Mouse (Mus musculus) neural tube, embryonic 12.5 days (tissue): ENCODE measurements around the gene Dok4. TPM values are rescaled to one million over a fixed set of nuclear protein-coding genes. Genes with fewer than 3 reads are reported as not detected.
"Not testable (repeated sequence)": the region's sequence is repeated elsewhere in the genome, so short reads cannot be mapped to it uniquely, and the experiment has no call there.

Experiments used
- ATAC-seq: fragments of 200-750 bp; cut with Nextera tagmentation; 2 replicates; pipeline ENCODE4 v1.8.0; 2017; ENCODE audit warnings: low read depth, mild to moderate bottlenecking, moderate TSS enrichment, moderate library complexity; ENCODE audit not compliant: low FRiP score
- H3K27ac ChIP-seq: fragments of 300-500 bp; sonication (generic); 2 replicates; pipeline ENCODE4 v1.5.1; 2016
- H3K27me3 ChIP-seq: fragments of 300-500 bp; sonication (generic); replicated peaks from 2 replicates; pipeline ENCODE4 v1.6.1; 2016; ENCODE audit warnings: mild to moderate bottlenecking
- H3K36me3 ChIP-seq: fragments of 300-500 bp; sonication (generic); 2 replicates; pipeline ENCODE4 v1.6.1; 2016; ENCODE audit warnings: mild to moderate bottlenecking
- H3K4me1 ChIP-seq: fragments of 300-500 bp; sonication (generic); 2 replicates; pipeline ENCODE4 v1.6.1; 2016
- H3K4me2 ChIP-seq: fragments of 300-500 bp; sonication (generic); replicated peaks from 2 replicates; pipeline ENCODE4 v1.6.1; 2016; ENCODE audit warnings: mild to moderate bottlenecking
- H3K4me3 ChIP-seq: fragments of 300-500 bp; sonication (generic); 2 replicates; pipeline ENCODE4 v1.5.1; 2016
- H3K9ac ChIP-seq: fragments of 300-500 bp; sonication (generic); 2 replicates; pipeline ENCODE4 v1.6.1; 2016; ENCODE audit warnings: mild to moderate bottlenecking
- H3K9me3 ChIP-seq: fragments of 300-500 bp; sonication (generic); 2 replicates; pipeline ENCODE4 v1.6.1; 2016; ENCODE audit warnings: mild to moderate bottlenecking
- WGBS: fragments of 180-500 bp; shearing (Covaris S2); methylation state at CpG from one replicate; pipeline ENCODE4 v1.1.7; 2016; 5-methylcytosine and 5-hydroxymethylcytosine counted together
- polyA plus RNA-seq: library from polyadenylated mRNA; unstranded; fragments of >200 nt; fragmentation: Nextera tagmentation; extraction: Ambion mirVana; gene quantifications from 2 replicates; pipeline ENCODE4 v1.2.1, GENCODE M21; 2016

Gene Dok4
- polyA plus RNA-seq, 1 experiment from 2014 or later: 41.8 TPM

DNA sequence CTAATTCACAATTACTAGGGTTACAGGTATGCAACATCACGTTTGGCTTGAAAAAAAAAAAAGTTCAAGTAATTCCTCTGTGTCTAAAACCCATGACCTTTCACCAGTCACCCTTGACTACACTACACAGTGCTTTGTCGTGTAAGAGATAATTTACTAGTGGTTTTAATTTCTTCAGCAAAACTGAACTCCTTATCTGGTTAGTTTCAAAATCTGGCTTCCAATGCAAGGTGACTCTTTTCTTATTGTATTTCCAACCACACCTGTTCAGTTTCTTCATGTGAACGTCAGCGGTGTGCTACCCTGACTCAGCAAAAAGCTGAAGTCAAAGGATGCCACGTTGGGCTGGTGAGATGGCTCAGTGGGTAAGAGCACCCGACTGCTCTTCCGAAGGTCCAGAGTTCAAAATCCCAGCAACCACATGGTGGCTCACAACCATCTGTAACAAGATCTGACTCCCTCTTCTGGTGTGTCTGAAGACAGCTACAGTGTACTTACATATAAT is 42.2 kb downstream of the Dok4 start:
- not testable (repeated sequence) for ATAC-seq, H3K4me2 ChIP-seq, H3K9ac ChIP-seq, H3K27ac ChIP-seq, H3K9me3 ChIP-seq, H3K4me3 ChIP-seq, H3K27me3 ChIP-seq
- WGBS: 85% methylated on average over 7 of the region's 7 CpGs
- peaks cover 12% of the 10 kb centered on the region for H3K4me1 ChIP-seq
- H3K36me3 ChIP-seq: peaks cover 28% of the 10 kb centered on the region

DNA sequence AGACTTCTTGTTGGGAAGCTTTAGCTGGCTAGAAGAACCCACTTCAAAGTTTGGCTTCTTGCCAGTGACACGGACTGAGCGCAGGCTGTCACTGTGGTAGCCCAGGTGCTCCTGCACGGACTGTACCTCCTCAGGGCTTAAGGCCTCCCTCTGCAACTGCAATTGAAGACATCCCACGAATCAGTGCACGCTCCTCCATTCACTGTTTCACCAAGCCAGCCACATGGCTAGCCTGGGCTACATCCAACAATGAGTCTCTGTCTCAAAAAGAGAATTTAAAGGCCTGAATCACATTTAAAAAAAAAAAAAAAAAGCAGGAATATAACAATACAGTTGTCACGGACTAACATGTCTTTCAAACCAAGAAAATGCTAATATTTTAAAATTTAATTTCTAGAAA is 47.8 kb downstream of the Dok4 start:
- Histone ChIP-seq H3K36me3 (peaks cover 71% of the 10 kb centered on the region), H3K4me1 (no peaks in the 10 kb centered on the region), H3K27me3 (no peaks in the 10 kb centered on the region), H3K4me3 (no peak overlapping the region), H3K4me2 (no peak overlapping the region), H3K27ac (no peak overlapping the region), H3K9ac (no peak overlapping the region), H3K9me3 (no peaks in the 10 kb centered on the region)
- ATAC-seq: no peak
- 95% methylated on average over 6 of the region's 6 CpGs for WGBS

DNA sequence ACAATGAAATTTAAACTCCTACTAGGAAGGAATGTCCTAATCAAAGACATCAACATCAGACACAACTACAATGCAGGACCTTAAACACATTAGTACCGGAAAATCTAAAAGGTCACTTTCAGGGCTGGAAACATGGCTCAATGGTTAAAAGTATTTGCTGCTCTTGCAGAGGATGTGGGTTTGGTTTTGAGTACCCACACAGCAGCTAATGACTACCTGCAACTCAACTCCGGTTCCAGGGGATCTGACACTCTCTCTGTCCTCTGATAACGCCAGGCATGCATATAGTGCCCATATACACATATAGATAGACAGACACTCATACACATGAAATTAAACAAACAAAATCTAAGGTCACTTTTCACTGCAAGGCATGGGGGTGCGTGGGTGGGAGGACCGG is 49.9 kb downstream of the Dok4 start:
- WGBS: 95% methylated on average over 5 of the region's 5 CpGs
- no peak overlapping the region for H3K4me2 ChIP-seq
- no peaks in the 10 kb centered on the region for H3K27me3 ChIP-seq

DNA sequence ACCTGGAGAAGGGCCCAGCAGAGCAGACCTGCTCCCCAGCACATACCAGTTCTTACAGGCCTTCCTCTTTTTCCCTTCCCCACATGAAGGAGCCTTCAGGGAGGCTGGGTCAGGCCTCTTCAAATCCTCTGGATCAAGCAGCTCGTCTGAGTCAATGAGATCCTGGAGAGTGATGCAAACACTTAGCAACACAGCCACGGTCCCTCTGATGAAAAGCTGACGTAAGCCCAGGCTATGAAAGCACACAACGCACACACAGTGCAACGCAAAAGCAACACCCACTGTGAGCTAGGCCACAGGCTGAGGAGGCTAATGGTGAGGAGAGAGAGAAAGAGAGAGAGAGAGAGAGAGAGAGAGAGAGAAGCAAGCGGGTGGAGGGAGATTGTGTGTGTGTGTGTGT is 51.0 kb downstream of the Dok4 start:
- no peaks in the 10 kb centered on the region for H3K4me1 ChIP-seq
- no peak overlapping the region for H3K9ac ChIP-seq
- no peaks in the 10 kb centered on the region for H3K9me3 ChIP-seq
- no peak overlapping the region for H3K27ac ChIP-seq
- no peak overlapping the region for H3K4me3 ChIP-seq
- WGBS: 87% methylated on average over 6 of the region's 6 CpGs
- no peak overlapping the region for H3K4me2 ChIP-seq
- ATAC-seq: no peak
- peaks cover 74% of the 10 kb centered on the region for H3K36me3 ChIP-seq
- no peaks in the 10 kb centered on the region for H3K27me3 ChIP-seq

More for the DNA sequence above, 49.9 kb downstream of the Dok4 start:
- Histone ChIP-seq H3K9ac (no peak overlapping the region), H3K36me3 (peaks cover 80% of the 10 kb centered on the region), H3K27ac (no peak overlapping the region), H3K9me3 (no peaks in the 10 kb centered on the region), H3K4me3 (no peak overlapping the region), H3K4me1 (no peaks in the 10 kb centered on the region)
- no peak for ATAC-seq

DNA sequence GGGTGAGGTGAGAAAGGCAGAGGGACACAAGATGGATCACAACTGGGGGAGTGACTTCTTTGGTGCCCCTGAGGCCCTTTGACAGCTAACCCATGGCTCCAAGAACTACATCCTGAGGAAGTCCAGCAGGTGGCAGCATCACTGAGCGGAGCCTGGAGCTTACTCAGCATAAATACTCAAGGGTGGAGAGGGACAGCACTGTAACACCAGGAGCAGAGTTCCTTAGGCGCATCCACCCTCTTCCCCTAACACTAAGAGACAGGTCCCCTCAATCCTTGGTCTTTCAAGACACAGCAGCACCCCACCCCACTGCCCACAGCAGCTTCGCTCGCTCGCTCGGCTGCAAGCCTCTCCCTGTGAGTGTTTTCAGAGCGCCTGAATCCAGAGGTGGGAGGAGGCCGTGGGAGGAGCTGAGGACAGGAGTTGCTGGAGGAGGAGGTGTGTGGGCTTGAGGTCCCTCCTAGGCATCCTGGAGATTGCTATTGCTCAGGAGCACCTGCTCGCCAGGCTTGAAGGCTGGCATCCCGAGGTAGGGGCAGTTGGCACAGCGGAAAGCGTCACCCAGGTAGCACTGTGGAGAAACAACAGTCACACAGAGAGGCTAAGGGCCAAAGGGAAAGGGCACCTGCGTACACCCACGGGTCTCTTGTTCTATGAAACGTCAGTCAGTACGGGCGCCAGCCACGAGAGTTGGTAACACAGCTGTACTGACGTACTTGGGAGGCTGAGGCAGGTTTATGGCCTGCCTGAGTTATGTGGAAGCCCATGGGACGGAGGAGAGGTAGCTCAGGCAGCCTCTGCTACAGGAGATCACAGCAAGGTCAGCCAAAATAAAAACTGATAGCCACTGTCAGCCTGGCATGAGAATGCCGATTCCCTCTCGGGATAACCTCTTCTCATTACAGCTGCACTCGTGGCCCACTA is 53.2 kb downstream of the Dok4 start:
- Histone ChIP-seq H3K27me3 (no peaks in the 10 kb centered on the region), H3K27ac (no peak overlapping the region), H3K4me1 (no peaks in the 10 kb centered on the region), H3K4me2 (no peak overlapping the region), H3K36me3 (peaks cover 58% of the 10 kb centered on the region), H3K9ac (no peak overlapping the region), H3K4me3 (no peak overlapping the region), H3K9me3 (no peaks in the 10 kb centered on the region)
- ATAC-seq: peak; percentile 50; the same call in 1 of the 2 replicates
- 82% methylated on average over 23 of the region's 23 CpGs for WGBS

DNA sequence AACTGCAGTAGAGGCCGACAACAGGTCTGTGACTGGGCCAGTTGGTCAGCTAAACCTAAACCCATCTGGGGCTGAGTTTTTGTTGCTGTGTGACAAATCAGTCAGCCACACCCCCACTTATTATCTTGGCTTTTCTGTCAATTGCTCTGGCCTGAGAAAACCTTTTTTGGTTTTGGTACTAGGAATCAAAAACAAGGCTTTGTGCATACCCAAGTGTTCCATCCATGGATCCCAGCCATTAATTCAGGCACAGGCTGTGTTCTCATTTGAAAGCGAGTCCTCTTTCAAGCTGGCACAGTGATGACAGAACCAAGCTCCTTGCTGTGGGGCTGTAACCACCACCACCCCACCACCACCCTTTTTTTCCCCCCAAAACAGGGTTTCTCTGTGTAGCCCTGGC is 54.7 kb downstream of the Dok4 start:
- H3K27ac ChIP-seq: no peak overlapping the region
- no peaks in the 10 kb centered on the region for H3K9me3 ChIP-seq
- peaks cover 46% of the 10 kb centered on the region for H3K36me3 ChIP-seq
- H3K9ac ChIP-seq: no peak overlapping the region
- H3K4me2 ChIP-seq: no peak overlapping the region
- H3K4me3 ChIP-seq: no peak overlapping the region
- ATAC-seq: no peak
- 92% methylated on average over 2 of the region's 2 CpGs for WGBS
- no peaks in the 10 kb centered on the region for H3K4me1 ChIP-seq
- H3K27me3 ChIP-seq: no peaks in the 10 kb centered on the region

DNA sequence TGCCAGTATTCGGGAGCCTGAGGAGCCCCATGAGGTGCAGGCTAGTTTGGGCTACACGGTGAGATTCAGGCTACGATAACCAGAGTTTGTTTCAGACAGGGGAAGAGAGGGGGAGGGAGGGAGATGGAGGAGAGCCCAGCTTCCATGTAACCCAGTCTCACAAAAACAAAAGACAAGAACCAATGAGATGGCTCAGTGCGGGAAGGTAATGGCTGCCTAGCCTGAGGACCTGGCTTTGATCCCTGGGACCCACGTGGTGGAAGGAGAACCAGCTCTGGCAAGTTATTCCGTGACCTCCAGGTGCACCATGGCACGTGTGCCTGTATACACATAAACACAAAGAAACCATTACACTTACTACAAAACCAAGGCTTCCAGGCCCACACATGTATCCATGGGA is 55.6 kb downstream of the Dok4 start:
- no peak overlapping the region for H3K4me2 ChIP-seq
- no peak overlapping the region for H3K4me3 ChIP-seq
- no peaks in the 10 kb centered on the region for H3K27me3 ChIP-seq
- peaks cover 43% of the 10 kb centered on the region for H3K36me3 ChIP-seq
- 92% methylated on average over 7 of the region's 7 CpGs for WGBS
- no peaks in the 10 kb centered on the region for H3K4me1 ChIP-seq
- ATAC-seq: no peak
- H3K9me3 ChIP-seq: no peaks in the 10 kb centered on the region
- no peak overlapping the region for H3K27ac ChIP-seq
- no peak overlapping the region for H3K9ac ChIP-seq

DNA sequence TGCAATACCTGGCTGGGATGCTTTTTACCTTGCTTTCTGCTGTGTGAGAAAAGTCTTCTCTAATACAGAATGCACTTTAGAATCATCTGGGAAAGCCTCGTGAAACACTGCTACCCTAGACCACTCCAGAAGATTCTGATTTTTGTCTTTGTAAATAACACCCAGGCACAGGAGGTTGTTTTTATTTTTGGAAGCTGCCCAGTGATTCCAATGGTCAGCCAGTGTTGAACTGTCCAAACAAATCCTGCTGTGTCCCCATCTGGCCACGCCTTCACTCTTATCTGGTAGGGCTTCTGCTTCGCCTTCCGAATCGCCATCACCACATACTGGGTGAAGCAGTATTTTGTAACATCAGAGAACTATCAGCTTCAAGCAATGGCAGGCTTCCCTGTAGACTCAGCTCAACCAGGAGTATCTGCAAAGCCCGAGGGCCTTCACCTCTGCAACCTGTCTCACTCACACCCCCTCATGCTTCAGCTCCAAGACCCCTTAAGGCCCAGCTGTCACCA is 56.4 kb downstream of the Dok4 start:
- no peak for ATAC-seq
- Histone ChIP-seq H3K9me3 (no peaks in the 10 kb centered on the region), H3K27me3 (no peaks in the 10 kb centered on the region), H3K36me3 (peaks cover 36% of the 10 kb centered on the region), H3K27ac (no peak overlapping the region), H3K9ac (no peak overlapping the region), H3K4me2 (no peak overlapping the region), H3K4me1 (no peaks in the 10 kb centered on the region), H3K4me3 (no peak overlapping the region)
- 83% methylated on average over 6 of the region's 6 CpGs for WGBS

DNA sequence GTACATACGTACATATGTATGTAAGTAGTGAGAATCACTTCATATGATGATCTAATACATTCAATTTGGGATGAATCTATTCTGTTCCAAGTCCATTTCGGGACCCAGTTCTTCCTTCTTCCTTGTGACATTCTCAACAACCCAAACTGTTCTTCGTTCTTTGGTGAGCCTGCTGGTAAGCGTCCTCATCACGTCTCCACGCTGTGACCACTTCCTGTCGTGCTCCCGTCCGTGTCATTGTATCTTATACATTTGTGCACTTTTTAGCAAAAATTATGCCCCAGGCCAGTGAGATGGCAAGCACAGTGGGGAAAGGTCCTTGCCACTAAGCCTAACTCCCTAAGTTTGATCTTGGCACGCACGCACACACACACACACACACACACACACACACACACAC is 58.2 kb downstream of the Dok4 start:
- Histone ChIP-seq H3K9me3 (no peaks in the 10 kb centered on the region), H3K36me3 (peaks cover 20% of the 10 kb centered on the region), H3K4me2 (no peak overlapping the region), H3K4me3 (no peak overlapping the region), H3K27me3 (no peaks in the 10 kb centered on the region), H3K4me1 (no peaks in the 10 kb centered on the region), H3K27ac (no peak overlapping the region), H3K9ac (no peak overlapping the region)
- no peak for ATAC-seq
- 93% methylated on average over 11 of the region's 11 CpGs for WGBS

DNA sequence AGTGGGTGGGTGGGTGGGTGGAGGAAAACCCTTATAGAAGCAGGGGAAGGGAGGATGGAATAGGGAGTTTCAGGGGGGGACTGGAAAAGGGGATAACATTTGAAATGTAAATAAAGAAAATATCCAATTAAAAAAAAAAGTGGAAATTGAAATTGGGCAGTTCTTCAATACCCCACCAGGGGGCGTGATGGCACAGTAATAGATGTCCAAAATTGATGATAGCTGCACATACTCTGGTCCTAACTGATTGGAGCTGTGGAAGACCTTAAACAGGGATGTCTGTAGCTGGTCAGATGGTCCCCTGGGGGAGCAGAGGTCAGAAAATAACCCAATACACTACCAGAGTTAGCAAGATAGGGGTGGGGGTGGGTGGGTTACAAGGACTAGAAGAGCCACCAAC is 61.6 kb downstream of the Dok4 start:
- H3K4me2 ChIP-seq: no peak overlapping the region
- H3K9ac ChIP-seq: no peak overlapping the region
- H3K4me3 ChIP-seq: no peak overlapping the region
- no peaks in the 10 kb centered on the region for H3K9me3 ChIP-seq
- peaks cover 5% of the 10 kb centered on the region; the same call in 1 of the 2 replicates for H3K4me1 ChIP-seq
- H3K27me3 ChIP-seq: no peaks in the 10 kb centered on the region
- H3K27ac ChIP-seq: no peak overlapping the region
- WGBS: 0% methylated on average over 1 of the region's 1 CpGs
- H3K36me3 ChIP-seq: no peaks in the 10 kb centered on the region
- no peak for ATAC-seq
